Mouse (Mus musculus) stomach, embryonic 16.5 days (tissue): ENCODE measurements around the gene 1700003F12Rik. TPM values are rescaled to one million over a fixed set of nuclear protein-coding genes. Genes with fewer than 3 reads are reported as not detected.
A peak's percentile ranks its signal among the peaks of the same experiment; 100 is the strongest.

Experiments used
- ATAC-seq: fragments of 200-750 bp; cut with Nextera tagmentation; 2 replicates; pipeline ENCODE4 v1.8.0; 2017; ENCODE audit warnings: moderate number of reproducible peaks, moderate TSS enrichment; ENCODE audit not compliant: insufficient read depth, low FRiP score
- H3K27ac ChIP-seq: fragments of 300-500 bp; sonication (generic); 2 replicates; pipeline ENCODE4 v1.5.1; 2014; ENCODE audit warnings: low read length
- H3K27me3 ChIP-seq: fragments of 300-500 bp; sonication (generic); 2 replicates; pipeline ENCODE4 v1.6.1; 2014; ENCODE audit warnings: low read length, control low read depth, mixed read lengths; ENCODE audit not compliant: control insufficient read depth, insufficient read depth
- H3K36me3 ChIP-seq: fragments of 300-500 bp; sonication (generic); 2 replicates; pipeline ENCODE4 v1.6.1; 2014; ENCODE audit warnings: low read length; ENCODE audit not compliant: control insufficient read depth, insufficient read depth
- H3K4me1 ChIP-seq: fragments of 300-500 bp; sonication (generic); 2 replicates; pipeline ENCODE4 v1.6.1; 2014; ENCODE audit warnings: low read length, control low read depth, mixed read lengths; ENCODE audit not compliant: control insufficient read depth, insufficient read depth
- H3K4me2 ChIP-seq: fragments of 300-500 bp; sonication (generic); 2 replicates; pipeline ENCODE4 v1.6.1; 2014; ENCODE audit warnings: low read depth, low read length, mixed read lengths
- H3K4me3 ChIP-seq: fragments of 300-500 bp; sonication (generic); replicated peaks from 2 replicates; pipeline ENCODE4 v1.5.1; 2014; ENCODE audit warnings: mild to moderate bottlenecking, low read length
- H3K9ac ChIP-seq: fragments of 300-500 bp; sonication (generic); 2 replicates; pipeline ENCODE4 v1.6.1; 2014; ENCODE audit warnings: low read length
- H3K9me3 ChIP-seq: fragments of 300-500 bp; sonication (generic); replicated peaks from 2 replicates; pipeline ENCODE4 v1.6.1; 2016; ENCODE audit warnings: low read length, control low read depth; ENCODE audit not compliant: control insufficient read depth
- WGBS: fragments of 180-500 bp; shearing (Covaris S2); extraction: QIAGEN DNeasy Blood & Tissue Kit; methylation state at CpG from one replicate; pipeline ENCODE4 v1.1.7; 2014; 5-methylcytosine and 5-hydroxymethylcytosine counted together
- polyA plus RNA-seq: library from polyadenylated mRNA; unstranded; fragments of >200 nt; fragmentation: Nextera tagmentation; extraction: Ambion mirVana; gene quantifications from 2 replicates; pipeline ENCODE4 v1.2.1, GENCODE M21; 2015

The 1700003F12Rik gene
- polyA plus RNA-seq, 1 experiment from 2014 or later: 1.6 TPM

DNA sequence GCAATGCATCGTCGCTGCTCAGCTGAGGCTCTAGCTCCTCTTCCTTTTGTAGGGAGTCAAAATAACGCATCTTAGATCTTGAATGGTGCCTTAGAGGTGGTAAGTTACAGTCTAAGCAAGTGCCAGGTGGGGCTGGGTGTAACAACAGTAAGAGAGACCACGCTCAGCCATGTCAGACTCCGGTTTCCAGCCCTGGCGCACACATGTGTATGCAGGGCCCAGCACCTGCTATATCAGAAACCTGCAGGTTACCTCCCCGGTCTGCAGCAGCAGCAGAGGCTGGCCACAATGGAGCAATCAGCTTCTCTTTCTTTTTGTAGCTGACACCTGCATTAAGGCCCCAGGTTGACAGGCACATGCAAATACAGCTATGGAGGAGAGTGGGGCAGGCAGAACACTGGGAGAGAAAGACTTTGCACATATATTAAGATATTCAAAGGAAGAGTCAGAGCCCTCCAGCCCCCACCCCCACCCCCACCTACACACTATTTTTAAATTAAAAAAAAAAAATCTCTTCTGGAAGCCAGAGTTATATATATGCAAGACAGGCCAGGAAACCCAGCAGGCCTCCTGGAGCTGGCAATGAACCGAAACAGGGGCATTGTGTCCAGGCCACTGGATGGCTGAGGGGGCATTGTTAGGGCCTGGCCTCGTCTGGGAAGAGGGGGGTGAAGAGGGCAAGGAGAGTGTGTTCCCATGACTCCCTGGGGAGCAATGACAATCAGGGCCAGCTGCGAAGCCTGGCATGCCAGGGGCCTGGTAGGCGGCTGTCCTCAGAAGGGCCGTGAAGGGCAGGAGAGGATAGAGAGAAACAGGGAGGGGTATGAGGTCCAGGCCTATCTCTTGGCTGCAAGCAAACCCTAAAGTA lies 30.2 kb downstream of the 1700003F12Rik start:
- Histone ChIP-seq H3K9me3 (no peaks in the 10 kb centered on the region), H3K27me3 (no peaks in the 10 kb centered on the region), H3K9ac (no peak overlapping the region), H3K27ac (no peak overlapping the region), H3K4me1 (0 out of 2 replicates have a peak, but pooled peaks cover 4% of the 10 kb centered on the region), H3K4me2 (no peak overlapping the region), H3K4me3 (no peak overlapping the region), H3K36me3 (no peaks in the 10 kb centered on the region)
- WGBS: 56% methylated on average over 12 of the region's 12 CpGs
- ATAC-seq: no peak

DNA sequence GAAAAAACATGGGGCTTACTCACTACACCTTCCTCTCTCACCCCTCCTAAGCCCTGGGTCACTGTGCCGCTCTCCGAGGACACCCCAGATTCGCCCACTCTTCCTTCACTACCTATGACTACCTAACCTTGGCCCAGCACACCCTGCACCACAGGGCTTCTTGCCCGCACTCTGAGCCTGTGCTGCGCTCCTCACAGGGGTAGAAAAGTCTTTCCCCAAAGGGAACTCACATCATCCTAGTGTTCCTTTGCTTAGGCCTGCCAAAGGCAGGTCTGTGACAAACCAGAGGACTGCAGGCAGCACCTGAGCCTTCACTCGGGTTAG lies 30.8 kb downstream of the 1700003F12Rik start:
- WGBS: 92% methylated on average over 6 of the region's 6 CpGs
- no peak overlapping the region for H3K27ac ChIP-seq
- H3K27me3 ChIP-seq: no peaks in the 10 kb centered on the region
- no peak overlapping the region for H3K4me2 ChIP-seq
- no peak for ATAC-seq
- H3K9me3 ChIP-seq: no peaks in the 10 kb centered on the region
- H3K9ac ChIP-seq: no peak overlapping the region
- H3K4me1 ChIP-seq: no peaks in the 10 kb centered on the region
- no peaks in the 10 kb centered on the region for H3K36me3 ChIP-seq
- no peak overlapping the region for H3K4me3 ChIP-seq

DNA sequence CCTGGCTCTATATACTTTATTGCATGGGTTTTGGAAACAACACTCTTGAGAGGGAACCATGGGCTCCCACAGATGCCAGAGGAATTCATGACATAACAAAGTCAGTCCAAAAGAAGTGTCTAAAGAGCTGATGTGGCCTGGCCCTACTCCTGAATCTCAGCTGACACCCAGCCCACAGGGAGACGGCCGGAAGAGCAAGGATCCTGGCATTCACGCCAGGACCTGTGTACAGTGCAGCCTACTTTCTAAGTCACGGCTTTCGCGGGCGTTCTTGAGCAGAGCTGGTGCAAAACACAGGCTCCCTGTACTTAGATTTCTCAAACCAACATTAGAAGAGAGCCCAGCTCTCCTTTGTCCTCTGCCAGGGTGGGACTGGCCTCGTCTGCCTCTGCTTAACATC lies 33.7 kb downstream of the 1700003F12Rik start:
- no peak overlapping the region for H3K4me2 ChIP-seq
- H3K9ac ChIP-seq: no peak overlapping the region
- H3K27me3 ChIP-seq: no peaks in the 10 kb centered on the region
- H3K36me3 ChIP-seq: no peaks in the 10 kb centered on the region
- no peak overlapping the region for H3K4me3 ChIP-seq
- no peak for ATAC-seq
- H3K4me1 ChIP-seq: 0 out of 2 replicates have a peak, but pooled peaks cover 7% of the 10 kb centered on the region
- 61% methylated on average over 8 of the region's 8 CpGs for WGBS
- H3K27ac ChIP-seq: no peak overlapping the region
- H3K9me3 ChIP-seq: no peaks in the 10 kb centered on the region

DNA sequence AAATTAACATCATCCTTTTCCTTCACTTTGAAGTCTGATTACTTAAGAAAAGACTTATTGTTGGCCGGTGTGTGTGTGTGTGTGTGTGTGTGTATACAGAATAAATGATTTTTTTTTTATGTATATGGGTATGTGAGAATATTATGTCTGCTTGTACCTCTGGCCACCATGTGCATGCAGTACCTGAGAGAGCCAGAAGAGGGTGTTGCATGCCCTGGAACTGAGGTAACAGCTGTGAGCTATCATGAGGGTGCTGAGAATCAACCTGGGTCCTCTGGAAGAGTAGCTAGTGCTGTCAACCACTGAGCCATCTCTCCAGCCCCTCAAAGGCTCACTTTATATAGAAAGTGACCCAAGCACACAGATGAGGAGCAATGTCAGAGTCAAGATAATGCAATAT lies 34.5 kb downstream of the 1700003F12Rik start:
- Histone ChIP-seq H3K9me3 (peaks cover 1% of the 10 kb centered on the region; the same call in 1 of the 2 replicates), H3K27ac (no peak overlapping the region), H3K4me3 (no peak overlapping the region), H3K27me3 (no peaks in the 10 kb centered on the region), H3K36me3 (peaks cover 2% of the 10 kb centered on the region; the same call in 1 of the 2 replicates), H3K9ac (no peak overlapping the region), H3K4me1 (0 out of 2 replicates have a peak, but pooled peaks cover 7% of the 10 kb centered on the region), H3K4me2 (no peak overlapping the region)
- WGBS: 96% methylated on average over 1 of the region's 1 CpGs
- ATAC-seq: no peak

DNA sequence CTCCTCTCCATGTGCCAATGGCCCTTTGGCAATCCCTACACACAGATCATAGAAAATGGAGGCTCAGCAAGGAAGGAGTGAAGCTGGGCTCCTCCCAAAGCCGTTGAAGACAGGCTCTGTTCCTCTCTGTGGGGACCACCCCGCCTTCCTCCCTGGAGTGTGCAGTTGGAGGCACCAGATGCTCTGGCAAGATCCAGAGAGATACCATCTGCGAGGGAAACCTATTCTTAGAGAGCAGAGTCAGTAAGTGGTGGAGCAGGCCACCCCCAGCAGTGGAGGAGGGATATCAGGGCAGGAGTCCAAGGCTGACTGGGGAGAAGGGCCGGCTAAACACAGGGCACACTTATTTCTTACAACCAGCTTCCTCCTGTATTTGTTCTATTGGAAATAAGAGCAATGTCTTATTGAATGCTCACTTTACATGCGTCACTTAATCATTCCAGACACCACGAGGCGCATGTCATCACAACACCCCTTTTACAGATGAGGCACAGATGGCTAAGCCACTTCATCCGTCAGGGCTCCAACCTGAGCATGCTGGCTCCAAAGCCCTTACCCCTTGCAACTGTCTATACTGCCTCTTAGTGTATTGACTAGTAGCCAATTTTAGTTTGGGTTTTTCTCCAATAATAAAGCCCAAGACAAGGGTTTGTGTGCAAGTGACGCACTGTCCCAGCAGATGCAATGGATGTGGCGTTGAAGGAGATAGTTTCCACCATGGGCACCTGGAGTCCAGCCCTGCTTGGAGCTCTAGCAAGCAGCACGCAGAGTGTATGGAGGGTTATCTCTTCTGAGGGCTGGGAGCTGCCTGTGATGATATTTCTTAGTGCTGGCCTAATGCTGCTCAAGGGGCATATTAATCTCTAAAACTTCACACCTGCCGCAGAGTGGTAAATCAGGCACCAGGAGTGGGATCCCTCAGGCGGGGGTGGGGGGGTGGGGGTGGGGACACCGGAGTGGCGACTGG lies 37.3 kb downstream of the 1700003F12Rik start:
- 49% methylated on average over 15 of the region's 15 CpGs for WGBS
- H3K27ac ChIP-seq: no peak overlapping the region
- H3K36me3 ChIP-seq: peaks cover 5% of the 10 kb centered on the region; the same call in 1 of the 2 replicates
- no peak overlapping the region for H3K4me2 ChIP-seq
- no peaks in the 10 kb centered on the region for H3K27me3 ChIP-seq
- ATAC-seq: peak; percentile 67; the same call in 1 of the 2 replicates
- H3K9ac ChIP-seq: no peak overlapping the region; the same call in 1 of the 2 replicates
- H3K4me1 ChIP-seq: 0 out of 2 replicates have a peak, but pooled peaks cover 7% of the 10 kb centered on the region
- H3K9me3 ChIP-seq: peaks cover 4% of the 10 kb centered on the region; the same call in 1 of the 2 replicates
- no peak overlapping the region for H3K4me3 ChIP-seq

DNA sequence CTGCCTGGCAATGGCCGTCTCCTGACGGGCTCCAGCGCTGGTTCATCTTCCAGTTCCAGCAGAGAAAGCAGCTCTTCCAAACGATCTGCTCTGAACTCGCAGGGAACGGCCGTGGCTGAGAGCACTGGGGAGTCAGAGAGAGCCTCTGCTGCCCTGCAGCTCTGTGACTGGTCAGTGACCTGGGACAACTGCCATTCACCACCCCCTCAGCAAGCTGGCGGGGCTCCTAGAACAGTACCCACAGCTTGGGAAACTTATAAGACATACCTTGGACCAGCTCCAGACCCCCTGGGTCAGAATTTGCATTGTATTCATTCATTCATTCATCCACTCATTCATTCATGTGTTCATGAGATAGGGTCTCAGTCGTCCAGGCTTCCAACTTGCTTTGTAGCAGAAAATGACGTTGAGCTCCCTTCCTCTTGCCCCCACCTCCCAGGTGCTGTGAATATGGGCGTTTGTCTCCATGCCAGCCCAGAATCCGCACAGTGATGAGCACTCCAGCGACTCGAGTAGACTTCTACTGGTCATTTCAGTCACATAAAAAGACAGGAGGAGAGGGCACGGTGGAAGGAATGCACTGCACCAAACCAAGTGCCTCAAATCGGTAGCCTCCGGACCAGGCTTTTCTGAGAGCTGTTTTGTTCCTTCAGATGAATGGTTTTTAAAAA lies 38.2 kb downstream of the 1700003F12Rik start:
- 68% methylated on average over 17 of the region's 17 CpGs for WGBS

DNA sequence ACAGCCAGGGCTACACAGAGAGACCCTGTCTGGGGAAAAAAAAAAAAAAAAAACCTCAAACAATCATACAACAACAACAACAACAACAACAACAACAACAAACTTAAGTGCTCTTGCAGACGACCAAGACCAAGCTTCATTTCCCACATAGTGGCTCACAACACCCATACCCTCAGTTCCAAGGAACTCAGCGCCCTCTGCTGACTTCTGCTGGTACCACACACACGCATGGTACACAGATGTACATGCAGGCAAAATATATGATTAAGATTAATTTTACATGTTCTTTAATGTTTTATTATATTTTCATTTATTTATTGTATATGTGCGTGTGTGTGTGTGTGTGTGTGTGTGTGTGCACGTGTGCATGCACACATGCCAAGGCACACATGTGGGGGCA lies 39.5 kb downstream of the 1700003F12Rik start:
- no peaks in the 10 kb centered on the region for H3K27me3 ChIP-seq
- H3K9ac ChIP-seq: no peak overlapping the region
- no peak overlapping the region for H3K27ac ChIP-seq
- H3K4me1 ChIP-seq: 0 out of 2 replicates have a peak, but pooled peaks cover 7% of the 10 kb centered on the region
- H3K36me3 ChIP-seq: peaks cover 5% of the 10 kb centered on the region; the same call in 1 of the 2 replicates
- ATAC-seq: no peak
- no peak overlapping the region for H3K4me3 ChIP-seq
- H3K4me2 ChIP-seq: no peak overlapping the region
- WGBS: 82% methylated on average over 5 of the region's 5 CpGs
- H3K9me3 ChIP-seq: peaks cover 4% of the 10 kb centered on the region; the same call in 1 of the 2 replicates

More for the DNA sequence above, 38.2 kb downstream of the 1700003F12Rik start:
- no peak overlapping the region for H3K9ac ChIP-seq
- no peaks in the 10 kb centered on the region for H3K27me3 ChIP-seq
- H3K4me3 ChIP-seq: no peak overlapping the region
- H3K4me2 ChIP-seq: no peak overlapping the region
- ATAC-seq: no peak
- H3K36me3 ChIP-seq: peaks cover 5% of the 10 kb centered on the region; the same call in 1 of the 2 replicates
- H3K27ac ChIP-seq: no peak overlapping the region
- H3K9me3 ChIP-seq: peaks cover 4% of the 10 kb centered on the region; the same call in 1 of the 2 replicates
- H3K4me1 ChIP-seq: 0 out of 2 replicates have a peak, but pooled peaks cover 7% of the 10 kb centered on the region

DNA sequence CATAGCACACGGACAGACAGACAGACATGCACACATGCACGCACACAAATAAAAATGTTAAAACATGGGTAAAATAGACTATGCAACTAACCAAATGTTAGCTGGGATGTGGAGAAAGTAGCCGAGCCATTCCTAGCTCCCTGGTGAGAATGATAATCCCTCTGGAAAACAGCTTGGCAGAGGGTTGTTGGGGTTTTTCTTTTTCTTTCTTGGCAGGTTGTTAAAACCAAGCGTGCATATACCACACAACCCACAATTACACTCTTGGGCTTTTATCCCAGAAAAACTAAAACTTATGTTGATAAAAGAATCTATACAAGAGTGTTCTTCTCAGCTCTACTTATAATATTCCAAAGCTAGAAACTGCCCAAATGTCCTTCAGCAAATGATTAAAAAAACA lies 42.2 kb downstream of the 1700003F12Rik start:
- Histone ChIP-seq H3K4me1 (0 out of 2 replicates have a peak, but pooled peaks cover 4% of the 10 kb centered on the region), H3K4me2 (no peak overlapping the region), H3K36me3 (peaks cover 8% of the 10 kb centered on the region), H3K9me3 (peaks cover 4% of the 10 kb centered on the region; the same call in 1 of the 2 replicates), H3K27ac (no peak overlapping the region), H3K4me3 (no peak overlapping the region), H3K27me3 (no peaks in the 10 kb centered on the region), H3K9ac (no peak overlapping the region)
- ATAC-seq: no peak
- 87% methylated on average over 4 of the region's 4 CpGs for WGBS
